Mouse (Mus musculus): Measurements from ENCODE around the gene Cep68.
"Not testable (repeated sequence)": the region's sequence is repeated elsewhere in the genome, so short reads cannot be mapped to it uniquely, and the experiment has no call there.

Cep68 gene

DNA sequence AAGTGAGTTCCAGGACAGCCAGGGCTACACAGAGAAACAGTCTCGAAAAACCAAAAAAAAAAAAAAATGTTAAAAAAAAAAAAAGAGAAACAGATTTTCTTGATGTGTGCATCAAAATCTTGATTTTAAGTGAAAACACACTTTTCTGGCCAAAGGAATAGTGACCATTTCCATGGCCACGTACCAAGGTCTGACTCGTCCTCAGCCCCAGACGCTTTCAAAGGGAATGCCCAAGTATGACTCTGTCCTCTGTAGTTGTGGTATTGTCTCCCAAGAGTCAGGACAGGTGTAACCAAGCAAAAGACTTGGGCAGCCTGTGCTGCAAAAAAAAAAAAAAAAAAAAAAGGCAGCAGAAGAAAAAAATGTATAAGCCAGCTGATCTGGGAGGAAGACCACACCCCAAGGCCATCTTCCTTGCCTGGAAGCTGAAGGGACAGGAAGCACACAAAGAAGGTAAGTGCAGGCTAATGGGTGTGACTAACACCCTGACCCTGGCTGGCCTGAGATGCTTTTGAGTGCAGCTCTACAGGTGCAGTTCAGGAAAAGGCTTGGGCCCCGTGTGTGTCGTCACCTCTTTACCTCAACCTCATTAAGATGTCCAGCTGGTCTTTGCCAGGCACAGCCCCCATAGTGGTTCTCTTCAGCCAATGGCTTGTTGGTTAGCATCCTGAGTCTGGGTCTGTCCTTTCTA lies 6.7 kb downstream of the Cep68 start:
- DNase-seq (ENCODE audit: low spot score), result no peak

DNA sequence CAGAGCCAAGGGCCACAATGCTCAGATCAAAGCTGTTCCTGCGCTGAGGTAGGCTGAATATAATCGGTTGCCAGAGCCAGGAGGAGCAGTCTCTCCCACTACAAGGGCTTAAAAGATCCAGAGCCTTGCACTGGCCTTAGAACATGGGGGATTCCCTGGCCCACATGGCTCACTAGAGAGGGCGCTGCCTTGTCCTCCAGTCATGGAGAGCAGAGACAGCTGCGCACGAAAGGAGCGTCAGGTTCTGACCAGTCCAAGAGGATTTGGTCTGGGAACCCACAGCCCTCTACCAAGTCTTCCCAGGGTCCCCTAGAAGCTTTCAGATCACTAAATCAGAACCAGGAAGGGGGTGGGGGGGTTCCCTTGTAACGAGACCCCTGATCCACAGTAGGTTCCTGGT lies 7.9 kb downstream of the Cep68 start:
- no peak for DNase-seq (ENCODE audit: low spot score)

DNA sequence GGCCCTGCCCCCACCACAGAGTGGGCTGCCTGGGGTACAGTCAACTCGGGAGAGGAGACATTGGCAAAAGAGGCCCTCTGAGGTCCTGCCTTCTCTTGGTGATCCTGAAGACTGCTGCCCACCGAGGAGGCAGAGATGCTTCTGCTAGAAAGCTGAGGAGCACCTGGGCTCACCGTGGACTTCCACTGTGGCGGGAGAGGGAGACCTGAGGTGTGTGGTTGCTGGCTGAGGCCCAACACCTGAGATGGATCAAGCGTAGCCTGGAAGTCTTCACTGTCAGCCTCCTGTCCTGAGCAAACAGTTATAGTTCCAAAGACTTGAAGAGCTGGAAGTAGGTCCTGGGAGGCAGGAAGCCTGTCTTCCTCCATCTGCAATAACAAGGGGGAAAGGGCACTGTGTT lies 8.9 kb downstream of the Cep68 start:
- no peak for DNase-seq (ENCODE audit: low spot score)

DNA sequence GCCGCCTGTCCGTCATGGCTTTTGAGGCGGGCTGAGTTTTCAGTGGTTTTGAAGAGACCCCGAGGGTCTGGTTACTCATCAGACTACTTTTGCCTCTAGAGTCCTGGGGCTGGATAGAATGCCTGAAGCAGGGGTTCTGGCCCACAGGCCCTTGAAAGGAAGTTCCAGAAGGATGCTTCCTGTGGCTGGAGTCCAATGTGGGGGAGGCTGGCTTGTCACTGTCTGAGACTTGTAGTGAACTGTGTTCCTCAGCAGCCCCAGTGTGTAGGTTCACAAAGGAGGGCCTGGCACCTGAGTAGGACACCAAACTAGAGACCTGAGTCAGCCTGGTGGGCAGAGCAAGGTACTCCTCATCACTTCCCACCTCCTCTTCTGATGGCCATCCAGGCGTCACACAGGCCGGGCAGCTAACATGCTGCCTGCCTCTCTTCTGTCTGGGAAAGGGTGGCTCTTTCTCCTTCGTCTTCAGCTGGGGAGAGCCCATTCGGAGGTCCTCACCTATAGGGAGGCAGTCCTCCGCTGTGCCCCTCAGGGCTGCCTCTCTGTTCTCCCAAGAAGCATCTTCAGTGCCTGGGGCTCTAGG lies 9.9 kb downstream of the Cep68 start:
- no peak for DNase-seq (ENCODE audit: low spot score)

DNA sequence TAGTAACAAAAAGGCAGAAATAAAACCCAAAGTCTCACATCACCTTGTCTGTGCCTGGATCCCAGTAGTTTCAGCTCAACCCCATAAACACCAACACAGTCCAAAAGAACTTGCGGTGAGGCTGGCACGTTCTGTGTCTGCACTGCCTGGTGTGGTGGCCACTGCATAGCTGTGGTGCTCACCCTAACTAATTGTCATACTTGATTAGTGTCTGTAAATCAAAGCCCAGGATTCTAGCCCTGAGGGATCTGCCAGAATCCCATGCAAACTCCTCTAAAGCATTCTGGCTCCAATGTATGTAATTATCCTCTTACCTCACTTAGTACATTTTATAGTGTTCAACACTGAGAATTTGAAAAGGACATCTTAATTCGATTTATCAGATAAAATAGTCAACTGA lies 11.3 kb downstream of the Cep68 start:
- no peak for DNase-seq (ENCODE audit: low spot score)

GRCm38 (mm10) chr11:20237018-20237417 lies 12.2 kb downstream of the Cep68 start:
- DNase-seq (ENCODE audit: low spot score), result no peak

DNA sequence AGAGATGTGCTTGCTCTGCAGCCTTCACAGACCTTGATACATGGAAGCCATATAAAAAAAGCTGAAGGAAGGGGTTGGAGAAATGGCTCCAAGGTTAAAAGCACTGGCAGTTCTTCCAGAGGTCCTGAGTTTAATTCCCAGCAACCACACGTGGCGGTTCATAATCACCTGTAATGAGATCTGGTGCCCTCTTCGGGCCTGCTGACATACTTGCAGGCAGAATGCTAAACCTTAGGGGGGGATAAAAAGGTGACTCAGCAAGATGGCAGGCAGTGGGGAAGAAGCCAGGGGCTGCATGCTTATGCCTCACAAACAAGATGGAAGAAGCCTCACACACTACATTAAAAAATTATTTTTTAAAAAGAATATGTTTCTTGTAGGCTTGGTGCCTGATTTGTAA lies 15.0 kb downstream of the Cep68 start:
- no peak for DNase-seq (ENCODE audit: low spot score)

GRCm38 (mm10) chr11:20232016-20232755 lies 17.0 kb downstream of the Cep68 start:
- DNase-seq (ENCODE audit: low spot score), result no peak

- DNase-seq (ENCODE audit: low spot score), result no peak
These were observed 17.9 kb downstream of the Cep68 start for GRCm38 (mm10) chr11:20231128-20231878.

DNA sequence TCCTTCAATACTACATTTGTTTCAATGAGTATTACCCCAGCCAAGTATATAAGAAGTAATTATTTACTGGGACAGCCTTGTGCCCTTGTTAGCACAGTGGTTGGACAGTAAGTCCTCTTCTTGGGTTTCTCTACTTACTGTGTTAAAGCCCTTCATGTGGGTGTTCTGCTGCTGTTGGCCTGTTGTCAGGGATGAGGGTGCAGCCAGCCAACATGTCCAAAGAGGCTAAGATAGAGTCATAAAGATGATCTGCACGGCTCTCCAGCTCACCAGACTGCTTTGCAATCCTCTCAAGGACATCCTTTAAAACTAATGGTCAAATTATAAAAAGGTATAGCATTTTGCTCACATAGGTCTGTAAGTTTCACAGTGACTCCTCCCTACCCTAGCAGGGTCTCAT lies 18.9 kb downstream of the Cep68 start:
- DNase-seq (ENCODE audit: low spot score), result no peak

DNA sequence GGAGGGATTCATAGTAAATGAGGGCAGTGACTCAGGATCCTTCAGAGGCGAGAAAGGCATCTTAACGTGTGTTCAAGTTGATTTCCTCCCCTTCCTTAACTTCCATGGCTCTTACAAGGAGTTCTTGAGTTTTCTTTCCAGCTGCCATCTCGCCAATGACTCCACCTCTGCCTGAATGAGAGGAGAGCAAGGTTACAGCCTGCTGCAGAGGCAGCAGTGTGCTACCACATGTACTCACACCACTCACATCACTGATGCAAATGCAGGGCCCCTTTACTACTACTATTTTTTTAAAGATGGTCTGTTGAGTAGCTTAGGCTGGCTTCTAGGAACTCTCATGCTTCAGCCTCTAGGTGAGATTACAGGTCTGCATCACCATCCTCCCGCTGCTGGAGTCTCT lies 19.9 kb downstream of the Cep68 start:
- no peak for DNase-seq (ENCODE audit: low spot score)

GRCm38 (mm10) chr11:20228666-20229065 lies 20.6 kb downstream of the Cep68 start:
- DNase-seq (ENCODE audit: low spot score), result no peak

GRCm38 (mm10) chr11:20225938-20226337 lies 23.3 kb downstream of the Cep68 start:
- DNase-seq (ENCODE audit: low spot score), result no peak

- DNase-seq (ENCODE audit: low spot score), result no peak
These were observed 25.0 kb downstream of the Cep68 start for GRCm38 (mm10) chr11:20224196-20224595.

- not testable (repeated sequence) for DNase-seq (ENCODE audit: low spot score)
These were observed 27.6 kb downstream of the Cep68 start for GRCm38 (mm10) chr11:20221671-20222070.

- no peak for DNase-seq (ENCODE audit: low spot score)
These were observed 32.0 kb downstream of the Cep68 start for GRCm38 (mm10) chr11:20217227-20217626.

- DNase-seq (ENCODE audit: low spot score), result no peak
These were observed 32.8 kb downstream of the Cep68 start for GRCm38 (mm10) chr11:20216415-20216814.

DNA sequence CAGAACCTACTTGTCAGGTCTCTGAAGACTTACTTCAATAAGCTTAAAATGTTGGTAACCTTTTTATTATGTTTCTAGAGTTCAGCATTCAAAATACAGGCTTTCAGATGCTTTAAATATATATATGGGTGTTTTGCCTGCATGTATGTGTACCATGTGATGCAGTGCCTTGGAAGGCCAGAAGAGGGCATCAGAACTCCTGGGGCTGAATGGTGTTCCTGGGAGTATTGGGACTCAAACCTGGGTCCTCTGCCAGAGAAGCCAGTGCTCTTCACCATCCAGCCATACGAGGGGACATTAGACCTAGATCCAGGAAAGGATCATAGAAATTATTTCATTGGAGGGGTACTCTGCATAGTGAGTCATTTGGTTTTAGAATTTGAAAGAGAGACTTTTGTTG lies 34.5 kb downstream of the Cep68 start:
- no peak for DNase-seq (ENCODE audit: low spot score)

DNA sequence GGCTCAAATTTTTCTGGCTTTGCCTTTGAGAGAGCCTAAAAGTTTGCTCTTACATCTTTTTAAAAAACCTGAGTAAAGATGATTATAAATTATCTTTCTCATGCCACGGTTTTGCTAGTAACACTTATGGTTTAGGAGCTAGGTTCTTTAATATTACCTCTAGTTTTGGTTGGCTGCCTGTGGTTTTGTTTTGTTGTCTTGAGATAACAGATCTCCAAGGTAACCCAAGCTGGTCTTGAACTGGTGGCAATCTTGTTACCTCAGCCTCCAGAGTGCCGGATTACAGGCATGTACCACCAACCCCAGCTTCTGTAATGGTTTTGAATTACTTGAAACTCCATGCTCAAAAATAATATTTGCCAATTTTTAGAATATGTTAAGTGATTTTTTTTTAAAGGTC lies 37.4 kb downstream of the Cep68 start:
- no peak for DNase-seq (ENCODE audit: low spot score)

DNA sequence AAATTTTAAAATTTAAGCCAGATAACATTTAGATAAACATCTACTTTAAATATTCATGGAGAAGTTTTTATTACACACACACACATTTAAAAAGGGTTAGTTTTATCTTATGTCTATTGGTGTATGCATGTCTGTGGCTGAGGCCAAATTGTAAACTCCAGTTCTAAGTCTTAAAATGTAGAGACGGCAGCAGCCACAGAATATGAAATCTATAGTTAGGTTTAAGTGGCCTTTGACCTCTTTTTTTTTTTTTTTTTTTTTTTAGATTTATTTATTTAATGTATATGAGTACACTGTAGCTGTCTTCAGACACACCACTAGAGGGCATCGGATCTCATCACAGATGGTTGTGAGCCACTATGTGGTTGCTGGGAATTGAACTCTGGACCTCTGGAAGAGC lies 41.6 kb downstream of the Cep68 start:
- no peak for DNase-seq (ENCODE audit: low spot score)

GRCm38 (mm10) chr11:20206626-20207223 lies 42.5 kb downstream of the Cep68 start:
- DNase-seq (ENCODE audit: low spot score), result no peak

DNA sequence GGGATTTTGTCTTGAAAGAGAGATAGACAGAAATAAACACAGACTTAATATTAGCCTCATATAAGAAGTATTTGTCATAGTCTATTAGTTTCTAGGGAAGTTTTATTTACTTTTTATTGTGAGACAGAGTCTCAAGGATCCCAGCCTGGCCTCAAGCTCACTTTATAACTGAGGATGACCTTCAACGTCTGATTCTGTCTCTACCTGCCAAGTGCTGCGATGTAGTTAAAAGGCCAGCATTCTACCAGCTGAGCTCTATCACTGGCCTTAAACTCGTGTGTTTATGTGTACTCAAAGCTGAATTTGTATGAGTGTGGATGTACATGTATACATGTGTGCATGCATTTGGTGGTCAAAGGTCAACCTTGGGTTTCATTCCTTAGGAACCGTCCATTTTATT lies 43.7 kb downstream of the Cep68 start:
- DNase-seq (ENCODE audit: low spot score), result no peak
